ENCODE assay signal across 8 mouse cellular contexts in the genomic region with DNA sequence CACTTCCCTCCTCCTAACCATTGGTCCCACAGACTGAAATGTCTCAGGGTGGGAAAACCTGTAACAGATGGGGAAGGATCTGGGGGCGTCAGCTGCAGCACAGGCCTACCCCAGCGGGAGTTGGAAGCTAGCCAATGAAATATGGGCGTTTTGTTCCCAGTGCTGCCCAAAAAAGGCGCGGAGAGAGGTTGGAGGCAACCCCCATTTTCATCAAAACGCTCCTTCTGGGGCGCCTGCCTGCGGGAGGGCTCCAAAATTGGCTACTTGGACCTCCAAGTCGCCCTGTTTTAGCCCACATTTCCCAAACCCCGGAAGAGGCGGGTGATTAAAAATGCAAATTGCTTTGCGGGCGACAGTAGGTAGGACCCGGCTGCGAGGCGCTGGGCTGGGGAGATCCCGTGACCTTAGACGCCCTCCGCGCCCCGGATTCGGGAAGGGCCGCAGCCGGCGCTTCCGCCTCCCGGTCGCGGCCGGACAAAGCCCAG. TPM values are rescaled to one million over a fixed set of nuclear protein-coding genes. Genes with fewer than 3 reads are reported as not detected.
DNase-seq lines count a peak whose midpoint lies in the region; ATAC-seq and TF ChIP-seq lines count a peak whose summit lies in the region.

No protein-coding gene starts in this region.

- peaks cover 10% of the 10 kb centered on the region for H3K4me1 ChIP-seq in heart, embryonic 16.5 days (ENCODE audit: control insufficient read depth, insufficient read depth, low read length)
- H3K4me1 ChIP-seq in bone marrow, adult 2 months (ENCODE audit: control insufficient read depth, insufficient read depth, low read length): no peaks in the 10 kb centered on the region; the same call in 1 of the 2 replicates
- H3K4me1 ChIP-seq in embryonic fibroblast, embryonic 13.5 days (ENCODE audit: control insufficient read depth, insufficient read depth, low read length): no peaks in the 10 kb centered on the region

- H3K9ac ChIP-seq in heart, embryonic 16.5 days (ENCODE audit: low read length): peak overlapping the region; percentile 92

- no peaks in the 10 kb centered on the region; the same call in 1 of the 2 replicates for H3K36me3 ChIP-seq in heart, embryonic 16.5 days (ENCODE audit: control insufficient read depth, insufficient read depth)

- peak overlapping the region; percentile 99 for H3K27ac ChIP-seq in heart, embryonic 16.5 days (ENCODE audit: low read length)
- H3K27ac ChIP-seq in bone marrow, adult 2 months (ENCODE audit: control insufficient read depth, insufficient read depth, low read depth, low read length, poor library complexity): peak overlapping the region; percentile 98
- peak overlapping the region; percentile 93 for H3K27ac ChIP-seq in embryonic fibroblast, embryonic 13.5 days (ENCODE audit: insufficient read depth, low read length)
- peak overlapping the region; percentile 98 for H3K27ac ChIP-seq in layer of hippocampus, adult 2 months

- no peak for DNase-seq in heart, postnatal 14 days
- peak; percentile 88 to 89 for DNase-seq in layer of hippocampus, adult 2 months (ENCODE audit: low spot score in 2 of 2)
- peak; percentile 59 for DNase-seq in right cerebral cortex, postnatal 4 days
- no peak for DNase-seq in thymus, postnatal 25 days

- H3K4me2 ChIP-seq in heart, embryonic 16.5 days (ENCODE audit: low read depth, low read length): peak overlapping the region; percentile 96

- intact Hi-C loops in heart, postnatal 14 days (cut with DNase I): loop anchor here (2.0 to 5.0 kb wide), 6 partner anchors 32 to 356 kb away; no protein-coding TSS in a partner anchor

- WGBS in heart, embryonic 16.5 days: under 1% methylated on average over 30 of the region's 30 CpGs
- under 1% methylated on average over 30 of the region's 30 CpGs for WGBS in bone marrow, adult 2 months

- TF ChIP-seq POLR2A in bone marrow, adult 2 months (IDR thresholded peaks at IDR 0.05; ENCODE audit: borderline replicate concordance, control insufficient read depth, low read depth, low read length): no peak
- TF ChIP-seq POLR2A in embryonic fibroblast, embryonic 13.5 days (IDR thresholded peaks at IDR 0.05; ENCODE audit: low read depth, low read length): 0 out of 2 replicates have a peak, but pooled peaks have one; percentile 31

- no peaks in the 10 kb centered on the region for H3K27me3 ChIP-seq in heart, embryonic 16.5 days (ENCODE audit: control insufficient read depth, insufficient read depth, low read length)

- peak overlapping the region; percentile 82 for H3K4me3 ChIP-seq in heart, embryonic 16.5 days (ENCODE audit: low read length)
- peak overlapping the region; percentile 76 for H3K4me3 ChIP-seq in bone marrow, adult 2 months (replicated peaks; ENCODE audit: control insufficient read depth, low read depth, low read length)
- H3K4me3 ChIP-seq in embryonic fibroblast, embryonic 13.5 days (ENCODE audit: insufficient read depth, low read length): peak overlapping the region; percentile 54
- H3K4me3 ChIP-seq in layer of hippocampus, adult 2 months: peak overlapping the region; percentile 92

- TF ChIP-seq CTCF in bone marrow, adult 2 months (IDR thresholded peaks at IDR 0.05; ENCODE audit: control insufficient read depth, insufficient read depth, low read length): peak; percentile 11; the same call in 1 of the 2 replicates
- TF ChIP-seq CTCF in embryonic fibroblast, embryonic 13.5 days (IDR thresholded peaks at IDR 0.05; ENCODE audit: borderline replicate concordance, insufficient read depth, low read length): no peak
- no peak for TF ChIP-seq CTCF in layer of hippocampus, adult 2 months (conservative IDR thresholded peaks at IDR 0.05)

- peak; percentile 14 for ATAC-seq in heart, embryonic 16.5 days (replicated peaks; ENCODE audit: extremely low read depth, insufficient read depth, low FRiP score)
- peak; percentile 14 for ATAC-seq in megakaryocyte, adult 5-6 weeks (ENCODE audit: poor library complexity, severe bottlenecking)

- H3K9me3 ChIP-seq in heart, embryonic 16.5 days (replicated peaks; ENCODE audit: control insufficient read depth, low read length): no peaks in the 10 kb centered on the region

RNA-seq across cellular contexts. Expression of a gene that starts 1.8 kb away (rescaled TPM):
- 39.4 and 40.7 TPM in 2 replicates for polyA plus RNA-seq in heart, embryonic 16.5 days (2015; fragmentation: Nextera tagmentation; extraction: Ambion mirVana)
- total RNA-seq in heart, postnatal 14 days (2021): 10 to 100 TPM; 20.9 to 26.1 TPM
- 19.3 and 43.1 TPM in 2 replicates for polyA plus RNA-seq in bone marrow, adult 2 months (2011; ENCODE audit: insufficient read depth, insufficient read length, low replicate concordance, missing spikeins)
- polyA plus RNA-seq in embryonic fibroblast, embryonic 13.5 days (2011; ENCODE audit: insufficient read length, low read depth, missing spikeins): 23.2 and 41.3 TPM in 2 replicates
- total RNA-seq in layer of hippocampus, adult 2 months (2021): 10 to 100 TPM; 64.9 to 66.7 TPM
- 47.6 and 51.1 TPM in 2 replicates for total RNA-seq in megakaryocyte, adult 5-6 weeks (2015)
- total RNA-seq in megakaryocyte, adult 5-6 weeks (2017): 43.1 and 48.9 TPM in 2 replicates

Comparison
In these comparisons a context has a peak if more than half of its experiments do, and no peak if none do; other contexts are left out.
1. DNase-seq: peak in layer of hippocampus, adult 2 months (2 of 2) and right cerebral cortex, postnatal 4 days (single experiment); none in heart, postnatal 14 days (0 of 2) and thymus, postnatal 25 days (single experiment).
2. Peak in every context shown above with its lines, with median percentiles within 50 percentile points of each other: H3K27ac ChIP-seq and H3K4me3 ChIP-seq.